Mouse (Mus musculus) T-helper 1 cell (primary cell): Measurements from ENCODE around the gene Gpx8.
"Not testable (repeated sequence)": the region's sequence is repeated elsewhere in the genome, so short reads cannot be mapped to it uniquely, and the experiment has no call there.

Experiments used
- in situ Hi-C: fragments of 300-600 bp; cut with MboI, MseI; formaldehyde crosslinking; loops from one replicate; pipeline ENCODE4 v1.15.1; 2025; ENCODE audit warnings: high pct_unique_total_duplicates

Gene Gpx8

GRCm38 (mm10) chr13:113031351-113031750 is 14.9 kb downstream of the Gpx8 start:
- in situ Hi-C loops, result loop anchor here (5.0 to 10.0 kb wide), 2 partner anchors 34 to 97 kb away; no protein-coding TSS in a partner anchor

- in situ Hi-C loops, result loop anchor here (10.0 kb wide), 1 partner anchor 1459 kb away; no protein-coding TSS in a partner anchor
These were observed 22.7 kb downstream of the Gpx8 start for GRCm38 (mm10) chr13:113023274-113024143.

- in situ Hi-C loops, result loop anchor here (10.0 kb wide), 1 partner anchor 1458 kb away; no protein-coding TSS in a partner anchor
These were observed 23.7 kb downstream of the Gpx8 start for GRCm38 (mm10) chr13:113022467-113022866.

- in situ Hi-C loops, result loop anchor here (10.0 kb wide), 1 partner anchor 1457 kb away; no protein-coding TSS in a partner anchor
These were observed 24.7 kb downstream of the Gpx8 start for GRCm38 (mm10) chr13:113021521-113021920.

- in situ Hi-C loops, result not testable (repeated sequence)
These were observed 32.8 kb downstream of the Gpx8 start for GRCm38 (mm10) chr13:113013174-113013953.

- in situ Hi-C loops, result no loop called here
These were observed 33.5 kb downstream of the Gpx8 start for GRCm38 (mm10) chr13:113012683-113013082.

- in situ Hi-C loops, result no loop called here
These were observed 45.5 kb downstream of the Gpx8 start for GRCm38 (mm10) chr13:113000576-113001318.

- in situ Hi-C loops, result no loop called here
These were observed 46.1 kb downstream of the Gpx8 start for GRCm38 (mm10) chr13:113000090-113000489.

GRCm38 (mm10) chr13:112998427-112999201 is 47.6 kb downstream of the Gpx8 start:
- in situ Hi-C loops, result loop anchor here (5.0 kb wide), 1 partner anchor 34 kb away; no protein-coding TSS in a partner anchor

GRCm38 (mm10) chr13:112997369-112997768 is 48.8 kb downstream of the Gpx8 start:
- in situ Hi-C loops, result loop anchor here (5.0 kb wide), 1 partner anchor 35 kb away; no protein-coding TSS in a partner anchor

GRCm38 (mm10) chr13:112996407-112996806 is 49.8 kb downstream of the Gpx8 start:
- in situ Hi-C loops, result loop anchor here (5.0 kb wide), 1 partner anchor 36 kb away; no protein-coding TSS in a partner anchor

GRCm38 (mm10) chr13:112994191-112994590 is 52.0 kb downstream of the Gpx8 start:
- in situ Hi-C loops, result no loop called here

GRCm38 (mm10) chr13:112993531-112994152 is 52.6 kb downstream of the Gpx8 start, which contains the start of gene Mcidas:
TSS of gene Mcidas (plus strand) at chr13:112993845.
- in situ Hi-C loops, result no loop called here
